Mouse (Mus musculus) limb, embryonic 12.5 days (tissue): ENCODE measurements around the gene H2-Aa. TPM values are rescaled to one million over a fixed set of nuclear protein-coding genes. Genes with fewer than 3 reads are reported as not detected.
A peak's percentile ranks its signal among the peaks of the same experiment; 100 is the strongest.

Experiments used
- ATAC-seq: fragments of 200-750 bp; cut with Nextera tagmentation; 2 replicates; pipeline ENCODE4 v1.8.0; 2017; ENCODE audit warnings: low read depth, moderate TSS enrichment; ENCODE audit not compliant: insufficient number of reproducible peaks, insufficient read depth, low FRiP score, low TSS enrichment
- H3K27ac ChIP-seq: fragments of 300-500 bp; sonication (generic); 2 replicates; pipeline ENCODE4 v1.5.1; 2016; ENCODE audit warnings: mild to moderate bottlenecking, moderate library complexity
- H3K27me3 ChIP-seq: fragments of 300-500 bp; sonication (generic); 2 replicates; pipeline ENCODE4 v1.6.1; 2016; ENCODE audit warnings: mild to moderate bottlenecking, moderate library complexity
- H3K36me3 ChIP-seq: fragments of 300-500 bp; sonication (generic); 2 replicates; pipeline ENCODE4 v1.6.1; 2016; ENCODE audit warnings: mild to moderate bottlenecking, moderate library complexity
- H3K4me1 ChIP-seq: fragments of 300-500 bp; sonication (generic); replicated peaks from 2 replicates; pipeline ENCODE4 v1.6.1; 2016
- H3K4me2 ChIP-seq: fragments of 300-500 bp; sonication (generic); 2 replicates; pipeline ENCODE4 v1.6.1; 2016; ENCODE audit warnings: mild to moderate bottlenecking, moderate library complexity
- H3K4me3 ChIP-seq: fragments of 300-500 bp; sonication (generic); replicated peaks from 2 replicates; pipeline ENCODE4 v1.5.1; 2016; ENCODE audit warnings: mild to moderate bottlenecking
- H3K9ac ChIP-seq: fragments of 300-500 bp; sonication (generic); replicated peaks from 2 replicates; pipeline ENCODE4 v1.6.1; 2016; ENCODE audit warnings: mild to moderate bottlenecking, moderate library complexity
- H3K9me3 ChIP-seq: fragments of 300-500 bp; sonication (generic); 2 replicates; pipeline ENCODE4 v1.6.1; 2016; ENCODE audit warnings: mild to moderate bottlenecking, moderate library complexity
- WGBS: fragments of 180-500 bp; shearing (Covaris S2); methylation state at CpG from one replicate; pipeline ENCODE4 v1.1.7; 2016; 5-methylcytosine and 5-hydroxymethylcytosine counted together
- polyA plus RNA-seq: library from polyadenylated mRNA; unstranded; fragments of >200 nt; fragmentation: Nextera tagmentation; extraction: Ambion mirVana; gene quantifications from 2 replicates; pipeline ENCODE4 v1.2.1, GENCODE M21; 2016

H2-Aa gene
- polyA plus RNA-seq, 1 experiment from 2014 or later: not detected

DNA sequence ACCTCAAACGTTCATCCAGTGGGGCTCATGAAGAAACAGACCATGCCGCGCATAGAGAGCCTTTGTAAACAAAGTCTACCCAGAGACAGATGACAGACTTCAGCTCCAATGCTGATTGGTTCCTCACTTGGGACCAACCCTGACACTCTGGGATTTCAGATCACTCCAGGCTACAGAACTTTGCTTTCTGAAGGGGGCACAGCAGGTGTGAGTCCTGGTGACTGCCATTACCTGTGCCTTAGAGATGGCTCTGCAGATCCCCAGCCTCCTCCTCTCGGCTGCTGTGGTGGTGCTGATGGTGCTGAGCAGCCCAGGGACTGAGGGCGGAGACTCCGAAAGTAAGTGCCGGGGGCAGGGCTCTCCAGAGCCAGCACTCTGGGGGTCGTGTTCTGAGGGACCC, 24.6 kb downstream of the H2-Aa start:
- no peak overlapping the region for H3K9ac ChIP-seq
- H3K4me3 ChIP-seq: peak overlapping the region; percentile 54
- peak overlapping the region; percentile 96 for H3K4me2 ChIP-seq
- WGBS: 1% methylated on average over 8 of the region's 8 CpGs
- ATAC-seq: peak; percentile 70
- H3K27ac ChIP-seq: no peak overlapping the region
- peaks cover 14% of the 10 kb centered on the region for H3K4me1 ChIP-seq
- H3K9me3 ChIP-seq: no peaks in the 10 kb centered on the region
- peaks cover 45% of the 10 kb centered on the region for H3K27me3 ChIP-seq
- H3K36me3 ChIP-seq: no peaks in the 10 kb centered on the region

DNA sequence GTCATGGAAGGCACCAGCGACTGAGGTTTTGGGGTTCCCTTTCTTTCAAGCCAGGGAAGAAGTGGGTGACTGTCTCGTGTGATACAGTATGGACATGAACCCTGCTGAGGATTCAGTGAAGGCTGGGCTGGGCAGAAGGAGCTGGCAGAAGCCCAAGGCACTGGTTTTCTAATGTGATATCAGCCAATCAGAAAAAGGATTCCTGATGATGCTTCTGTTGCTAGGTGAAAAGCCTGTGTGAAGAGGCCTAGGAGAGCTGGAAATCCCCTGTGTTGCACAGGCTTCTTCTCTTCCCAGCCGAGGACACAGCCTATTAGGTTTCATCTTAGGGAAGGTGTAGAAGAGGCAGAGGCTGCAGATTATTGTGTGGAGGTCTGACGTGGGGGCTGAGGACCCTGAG, 26.1 kb downstream of the H2-Aa start:
- H3K4me1 ChIP-seq: peaks cover 14% of the 10 kb centered on the region
- no peak for ATAC-seq
- 21% methylated on average over 4 of the region's 4 CpGs for WGBS
- H3K4me3 ChIP-seq: no peak overlapping the region
- no peaks in the 10 kb centered on the region for H3K36me3 ChIP-seq
- no peak overlapping the region for H3K9ac ChIP-seq
- H3K27me3 ChIP-seq: peaks cover 45% of the 10 kb centered on the region
- no peak overlapping the region for H3K27ac ChIP-seq
- no peaks in the 10 kb centered on the region for H3K9me3 ChIP-seq
- no peak overlapping the region for H3K4me2 ChIP-seq

DNA sequence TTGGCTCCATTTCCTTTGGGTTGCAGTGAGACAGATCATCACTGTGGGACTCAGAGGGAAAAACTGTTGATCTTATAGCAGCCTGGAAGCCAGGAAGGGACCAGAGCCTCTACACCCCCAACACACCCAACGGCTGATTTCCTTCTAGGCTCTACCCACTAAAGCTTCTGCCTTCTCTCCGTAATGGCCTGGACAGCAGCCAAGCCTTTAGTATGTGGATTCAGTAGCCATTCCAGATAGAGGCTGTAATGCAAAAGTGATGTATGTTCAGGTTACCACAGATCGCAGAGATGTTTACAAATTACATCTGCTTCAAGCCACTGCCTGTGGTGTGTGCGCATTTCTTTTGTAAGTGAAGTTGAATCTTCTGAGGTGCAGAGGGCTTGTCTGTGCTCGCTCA, 27.1 kb downstream of the H2-Aa start:
- H3K9ac ChIP-seq: no peak overlapping the region
- H3K36me3 ChIP-seq: no peaks in the 10 kb centered on the region
- WGBS: 82% methylated on average over 5 of the region's 5 CpGs
- H3K9me3 ChIP-seq: no peaks in the 10 kb centered on the region
- no peak overlapping the region for H3K4me2 ChIP-seq
- H3K27ac ChIP-seq: no peak overlapping the region
- H3K4me3 ChIP-seq: no peak overlapping the region
- H3K4me1 ChIP-seq: peaks cover 14% of the 10 kb centered on the region
- ATAC-seq: no peak
- H3K27me3 ChIP-seq: peaks cover 43% of the 10 kb centered on the region

DNA sequence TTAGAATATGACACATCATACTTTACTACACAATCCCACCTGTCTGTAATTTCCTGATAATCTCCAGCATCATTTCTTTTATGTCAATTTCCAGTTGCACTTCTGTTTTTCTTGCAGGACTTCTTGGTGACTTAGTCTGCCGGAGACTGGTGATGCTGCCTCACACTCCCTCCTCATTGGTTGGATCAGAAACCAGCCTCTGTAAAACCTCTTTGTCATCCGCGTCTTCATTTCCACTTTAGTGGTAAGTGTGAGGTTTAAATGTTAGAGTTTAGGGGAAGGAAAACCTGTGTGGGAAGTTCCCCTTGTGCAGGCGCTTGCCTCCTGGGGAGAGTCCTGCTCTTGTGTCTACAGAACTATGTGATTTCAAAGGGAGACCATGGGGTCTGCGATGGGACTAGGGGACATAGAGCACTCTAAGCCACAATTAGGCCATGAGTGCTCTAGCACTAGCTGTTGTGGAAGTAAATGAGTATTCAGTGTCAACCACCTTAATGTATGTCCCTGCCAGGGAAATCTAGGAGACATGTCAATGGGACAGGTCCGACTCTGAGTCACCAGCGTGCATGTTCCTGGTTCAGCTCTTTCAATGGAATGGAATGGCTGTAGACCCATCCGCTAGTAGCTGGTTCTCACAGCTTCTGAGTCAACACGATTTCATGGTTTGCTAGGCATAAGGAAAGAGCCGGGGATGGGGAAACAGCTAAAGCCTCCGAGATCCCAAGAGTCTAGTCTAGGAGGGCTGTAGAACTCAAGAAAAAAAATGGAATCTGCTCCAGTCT, 29.8 kb downstream of the H2-Aa start, which contains the start of gene H2-Ab1:
Gene H2-Ab1 (plus strand): TSS at position 96 of the 782 bp plus-strand sequence.
- Histone ChIP-seq H3K4me2 (no peak within 1 kb of the TSS), H3K9me3 (no peaks in the 10 kb centered on the region), H3K36me3 (no peaks in the 10 kb centered on the region), H3K4me1 (no peaks in the 10 kb centered on the region), H3K9ac (no peak within 1 kb of the TSS), H3K4me3 (no peak within 1 kb of the TSS), H3K27ac (no peak within 1 kb of the TSS), H3K27me3 (peaks cover 22% of the 10 kb centered on the region)
- WGBS: 68% methylated on average over 11 of the region's 11 CpGs
- no peak for ATAC-seq

- Histone ChIP-seq H3K27ac (no peak overlapping the region), H3K36me3 (no peaks in the 10 kb centered on the region), H3K4me1 (no peaks in the 10 kb centered on the region), H3K9me3 (no peaks in the 10 kb centered on the region), H3K4me3 (no peak overlapping the region), H3K27me3 (peaks cover 16% of the 10 kb centered on the region), H3K9ac (no peak overlapping the region), H3K4me2 (no peak overlapping the region)
- ATAC-seq: no peak
- WGBS: 79% methylated on average over 5 of the region's 5 CpGs
These were observed 31.1 kb downstream of the H2-Aa start for GRCm38 (mm10) chr17:34256501-34256900.

- Histone ChIP-seq H3K9me3 (no peaks in the 10 kb centered on the region), H3K4me1 (no peaks in the 10 kb centered on the region), H3K36me3 (no peaks in the 10 kb centered on the region), H3K9ac (no peak overlapping the region), H3K4me2 (no peak overlapping the region), H3K27me3 (peaks cover 9% of the 10 kb centered on the region), H3K27ac (no peak overlapping the region), H3K4me3 (no peak overlapping the region)
- no peak for ATAC-seq
- WGBS: 62% methylated on average over 4 of the region's 4 CpGs
These were observed 36.0 kb downstream of the H2-Aa start for GRCm38 (mm10) chr17:34251666-34252065.

- Histone ChIP-seq H3K36me3 (no peaks in the 10 kb centered on the region), H3K27me3 (peaks cover 9% of the 10 kb centered on the region), H3K4me3 (no peak overlapping the region), H3K9ac (no peak overlapping the region), H3K27ac (no peak overlapping the region), H3K4me1 (no peaks in the 10 kb centered on the region), H3K4me2 (no peak overlapping the region), H3K9me3 (no peaks in the 10 kb centered on the region)
- 14% methylated on average over 4 of the region's 4 CpGs for WGBS
- ATAC-seq: no peak
These were observed 37.7 kb downstream of the H2-Aa start for GRCm38 (mm10) chr17:34249878-34250277.

- H3K36me3 ChIP-seq: no peaks in the 10 kb centered on the region
- H3K27me3 ChIP-seq: peaks cover 9% of the 10 kb centered on the region
- no peaks in the 10 kb centered on the region for H3K4me1 ChIP-seq
- H3K4me2 ChIP-seq: no peak overlapping the region
- no peak for ATAC-seq
- no peak overlapping the region for H3K27ac ChIP-seq
- H3K4me3 ChIP-seq: no peak overlapping the region
- no peak overlapping the region for H3K9ac ChIP-seq
- 54% methylated on average over 3 of the region's 3 CpGs for WGBS
- no peaks in the 10 kb centered on the region for H3K9me3 ChIP-seq
These were observed 38.3 kb downstream of the H2-Aa start for GRCm38 (mm10) chr17:34249361-34249760.

DNA sequence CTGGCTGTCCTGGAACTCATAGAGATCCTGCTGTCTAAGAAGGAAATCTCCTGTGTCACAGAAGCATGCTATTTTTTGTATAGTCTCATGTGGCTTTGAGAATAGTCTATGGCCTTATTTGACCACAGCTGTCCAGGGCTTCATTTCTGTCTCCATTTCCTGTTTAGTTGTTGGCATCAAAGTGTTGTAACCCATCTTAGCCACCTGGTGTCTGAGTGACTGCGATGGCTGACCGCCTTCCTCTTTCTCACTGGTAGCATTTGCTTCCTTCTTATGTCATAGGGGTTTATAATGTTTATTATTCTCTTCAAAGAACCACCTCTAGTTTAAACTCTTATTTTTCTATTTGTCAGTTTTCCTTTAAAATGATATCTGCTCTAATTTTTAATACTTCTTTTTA, 38.9 kb downstream of the H2-Aa start:
- Histone ChIP-seq H3K27ac (no peak overlapping the region), H3K27me3 (peaks cover 6% of the 10 kb centered on the region), H3K4me3 (no peak overlapping the region), H3K36me3 (no peaks in the 10 kb centered on the region), H3K9ac (no peak overlapping the region), H3K4me2 (no peak overlapping the region), H3K4me1 (no peaks in the 10 kb centered on the region), H3K9me3 (no peaks in the 10 kb centered on the region)
- WGBS: 67% methylated on average over 2 of the region's 2 CpGs
- no peak for ATAC-seq

DNA sequence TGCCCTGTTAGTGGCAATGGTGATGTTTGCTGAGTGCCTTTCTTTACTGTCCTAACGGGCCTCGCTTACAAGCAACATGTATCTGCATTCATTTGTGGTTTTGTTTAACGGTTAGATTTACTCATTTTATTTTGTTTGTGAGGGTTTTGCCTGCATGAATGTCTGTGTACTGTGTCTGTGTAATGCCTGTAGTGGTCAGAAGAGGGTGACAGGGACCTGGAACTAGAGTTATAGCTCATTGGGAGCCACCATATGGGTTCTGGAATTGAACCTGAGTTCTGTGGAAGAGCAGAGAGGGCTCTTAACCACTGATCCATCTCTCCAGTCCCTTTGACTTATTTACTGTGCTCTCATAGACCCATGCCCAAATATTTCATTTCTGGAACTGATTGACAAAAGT, 40.6 kb downstream of the H2-Aa start:
- ATAC-seq: no peak
- Histone ChIP-seq H3K9ac (no peak overlapping the region), H3K27me3 (peaks cover 6% of the 10 kb centered on the region), H3K4me2 (no peak overlapping the region), H3K9me3 (no peaks in the 10 kb centered on the region), H3K4me3 (no peak overlapping the region), H3K4me1 (no peaks in the 10 kb centered on the region), H3K27ac (no peak overlapping the region), H3K36me3 (no peaks in the 10 kb centered on the region)
- 89% methylated on average over 3 of the region's 3 CpGs for WGBS

- Histone ChIP-seq H3K4me1 (no peaks in the 10 kb centered on the region), H3K36me3 (no peaks in the 10 kb centered on the region), H3K4me2 (no peak overlapping the region), H3K4me3 (no peak overlapping the region), H3K9me3 (no peaks in the 10 kb centered on the region), H3K27me3 (peaks cover 6% of the 10 kb centered on the region), H3K27ac (no peak overlapping the region), H3K9ac (no peak overlapping the region)
- no peak for ATAC-seq
- 80% methylated on average over 4 of the region's 4 CpGs for WGBS
These were observed 43.0 kb downstream of the H2-Aa start for GRCm38 (mm10) chr17:34244656-34245055.

DNA sequence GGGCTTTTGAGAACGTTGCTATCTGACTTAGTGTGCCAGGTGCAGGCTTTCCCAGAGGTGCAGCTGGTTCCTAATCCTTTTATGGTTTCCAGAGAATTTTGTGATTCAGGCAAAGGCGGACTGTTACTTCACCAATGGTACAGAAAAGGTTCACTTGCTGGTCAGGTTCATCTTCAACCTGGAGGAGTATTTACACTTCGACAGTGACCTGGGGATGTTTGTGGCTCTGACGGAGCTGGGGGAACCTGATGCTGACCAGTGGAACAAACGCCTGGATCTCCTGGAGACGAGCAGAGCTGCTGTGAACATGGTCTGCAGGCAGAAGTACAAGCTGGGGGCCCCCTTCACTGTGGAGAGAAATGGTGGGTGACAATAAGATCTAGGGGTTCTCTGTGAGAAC, 46.7 kb downstream of the H2-Aa start:
- Histone ChIP-seq H3K27ac (no peak overlapping the region), H3K4me2 (no peak overlapping the region), H3K27me3 (no peaks in the 10 kb centered on the region; the same call in 1 of the 2 replicates), H3K9me3 (no peaks in the 10 kb centered on the region), H3K9ac (no peak overlapping the region), H3K36me3 (no peaks in the 10 kb centered on the region), H3K4me3 (no peak overlapping the region), H3K4me1 (no peaks in the 10 kb centered on the region)
- WGBS: 78% methylated on average over 6 of the region's 6 CpGs
- no peak for ATAC-seq
